Mouse (Mus musculus): ENCODE measurements around the gene Capg. TPM values are rescaled to one million over a fixed set of nuclear protein-coding genes. Genes with fewer than 3 reads are reported as not detected.

Gene Capg
- polyA plus RNA-seq, 1 experiment from 2014 or later: 8.6 TPM

GRCm38 (mm10) chr6:72550503-72551100 lies 6.4 kb downstream of the Capg start:
- no peak overlapping the region for H3K27ac ChIP-seq (replicated peaks; ENCODE audit: low read depth, low read length)
- WGBS: 88% methylated on average over 10 of the region's 10 CpGs
- no peak for DNase-seq

GRCm38 (mm10) chr6:72552171-72553078 lies 8.2 kb downstream of the Capg start:
- H3K27ac ChIP-seq (replicated peaks; ENCODE audit: low read depth, low read length): peak overlapping the region; percentile 64; the same call in 1 of the 2 replicates
- DNase-seq (peak; percentile 80), ATAC-seq (ENCODE audit: low FRiP score, low TSS enrichment) (peak; percentile 83)
- H3K27me3 ChIP-seq (ENCODE audit: control insufficient read depth, insufficient read depth, low read length): no peaks in the 10 kb centered on the region
- peak overlapping the region; percentile 55 for H3K9ac ChIP-seq (replicated peaks; ENCODE audit: low read length)
- no peaks in the 10 kb centered on the region for H3K36me3 ChIP-seq (ENCODE audit: control insufficient read depth, insufficient read depth, low read length)
- peak overlapping the region; percentile 75 for H3K4me2 ChIP-seq (ENCODE audit: low read length)
- H3K9me3 ChIP-seq (ENCODE audit: control insufficient read depth, low read length): no peaks in the 10 kb centered on the region
- H3K4me3 ChIP-seq (replicated peaks; ENCODE audit: low read depth, low read length): peak overlapping the region; percentile 38
- 17% methylated on average over 27 of the region's 27 CpGs for WGBS
- H3K4me1 ChIP-seq (ENCODE audit: control insufficient read depth, insufficient read depth, low read length): peaks cover 14% of the 10 kb centered on the region; the same call in 1 of the 2 replicates

More at GRCm38 (mm10) chr6:72550503-72551100, 6.4 kb downstream of the Capg start:
- no peaks in the 10 kb centered on the region for H3K36me3 ChIP-seq (ENCODE audit: control insufficient read depth, insufficient read depth, low read length)
- no peak overlapping the region for H3K4me2 ChIP-seq (ENCODE audit: low read length)
- H3K9ac ChIP-seq (replicated peaks; ENCODE audit: low read length): no peak overlapping the region
- no peak overlapping the region for H3K4me3 ChIP-seq (replicated peaks; ENCODE audit: low read depth, low read length)
- no peaks in the 10 kb centered on the region for H3K9me3 ChIP-seq (ENCODE audit: control insufficient read depth, low read length)
- no peak for ATAC-seq (ENCODE audit: low FRiP score, low TSS enrichment)
- H3K27me3 ChIP-seq (ENCODE audit: control insufficient read depth, insufficient read depth, low read length): no peaks in the 10 kb centered on the region
- H3K4me1 ChIP-seq (ENCODE audit: control insufficient read depth, insufficient read depth, low read length): peaks cover 14% of the 10 kb centered on the region; the same call in 1 of the 2 replicates

- Histone ChIP-seq H3K9ac (replicated peaks; ENCODE audit: low read length) (peak overlapping the region; percentile 55), H3K27ac (replicated peaks; ENCODE audit: low read depth, low read length) (0 out of 2 replicates have a peak overlapping the region, but pooled peaks have one; percentile 64), H3K4me2 (ENCODE audit: low read length) (peak overlapping the region; percentile 75), H3K9me3 (ENCODE audit: control insufficient read depth, low read length) (no peaks in the 10 kb centered on the region), H3K4me1 (ENCODE audit: control insufficient read depth, insufficient read depth, low read length) (peaks cover 14% of the 10 kb centered on the region; the same call in 1 of the 2 replicates), H3K36me3 (ENCODE audit: control insufficient read depth, insufficient read depth, low read length) (no peaks in the 10 kb centered on the region), H3K27me3 (ENCODE audit: control insufficient read depth, insufficient read depth, low read length) (no peaks in the 10 kb centered on the region), H3K4me3 (replicated peaks; ENCODE audit: low read depth, low read length) (peak overlapping the region; percentile 38)
- ATAC-seq (ENCODE audit: low FRiP score, low TSS enrichment): no peak; the same call in 1 of the 2 replicates
- 18% methylated on average over 8 of the region's 8 CpGs for WGBS
- no peak for DNase-seq
Observed at GRCm38 (mm10) chr6:72553079-72553412, 8.9 kb downstream of the Capg start.

DNA sequence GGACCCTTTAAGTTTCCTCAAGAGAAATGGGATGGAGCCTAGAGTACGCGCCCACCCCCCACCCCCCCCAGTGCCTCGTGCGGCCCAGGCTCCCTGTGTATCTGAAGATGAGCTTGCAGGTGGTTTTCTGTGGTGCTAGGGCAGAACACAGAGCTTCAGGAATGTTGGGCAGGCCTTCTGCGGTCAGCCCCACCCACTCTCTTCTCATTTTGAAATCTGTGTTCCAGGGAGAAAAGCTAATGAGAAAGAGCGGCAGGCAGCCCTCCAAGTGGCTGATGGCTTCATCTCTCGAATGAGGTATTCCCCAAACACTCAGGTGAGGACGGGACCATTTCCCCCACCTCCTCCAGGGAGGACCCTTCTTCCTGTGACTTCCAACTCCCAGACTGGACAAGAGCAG lies 16.6 kb downstream of the Capg start:
- Histone ChIP-seq H3K9ac (replicated peaks; ENCODE audit: low read length) (no peak overlapping the region), H3K4me3 (replicated peaks; ENCODE audit: low read depth, low read length) (no peak overlapping the region), H3K4me1 (ENCODE audit: control insufficient read depth, insufficient read depth, low read length) (no peaks in the 10 kb centered on the region), H3K4me2 (ENCODE audit: low read length) (no peak overlapping the region), H3K9me3 (ENCODE audit: control insufficient read depth, low read length) (no peaks in the 10 kb centered on the region), H3K36me3 (ENCODE audit: control insufficient read depth, insufficient read depth, low read length) (no peaks in the 10 kb centered on the region), H3K27me3 (ENCODE audit: control insufficient read depth, insufficient read depth, low read length) (no peaks in the 10 kb centered on the region), H3K27ac (replicated peaks; ENCODE audit: low read depth, low read length) (no peak overlapping the region)
- no peak for ATAC-seq (ENCODE audit: low FRiP score, low TSS enrichment)
- DNase-seq: no peak
- 67% methylated on average over 8 of the region's 8 CpGs for WGBS

GRCm38 (mm10) chr6:72562486-72562885 lies 18.3 kb downstream of the Capg start:
- Histone ChIP-seq H3K36me3 (ENCODE audit: control insufficient read depth, insufficient read depth, low read length) (no peaks in the 10 kb centered on the region), H3K27me3 (ENCODE audit: control insufficient read depth, insufficient read depth, low read length) (no peaks in the 10 kb centered on the region), H3K4me1 (ENCODE audit: control insufficient read depth, insufficient read depth, low read length) (no peaks in the 10 kb centered on the region), H3K4me3 (replicated peaks; ENCODE audit: low read depth, low read length) (no peak overlapping the region), H3K9me3 (ENCODE audit: control insufficient read depth, low read length) (no peaks in the 10 kb centered on the region), H3K4me2 (ENCODE audit: low read length) (no peak overlapping the region), H3K9ac (replicated peaks; ENCODE audit: low read length) (no peak overlapping the region), H3K27ac (replicated peaks; ENCODE audit: low read depth, low read length) (no peak overlapping the region)
- DNase-seq: no peak
- WGBS: 49% methylated on average over 6 of the region's 6 CpGs
- ATAC-seq (ENCODE audit: low FRiP score, low TSS enrichment): no peak

GRCm38 (mm10) chr6:72562894-72563293 lies 18.7 kb downstream of the Capg start:
- H3K27ac ChIP-seq (replicated peaks; ENCODE audit: low read depth, low read length): no peak overlapping the region
- 70% methylated on average over 5 of the region's 5 CpGs for WGBS
- ATAC-seq (ENCODE audit: low FRiP score, low TSS enrichment): no peak
- H3K27me3 ChIP-seq (ENCODE audit: control insufficient read depth, insufficient read depth, low read length): no peaks in the 10 kb centered on the region
- H3K4me1 ChIP-seq (ENCODE audit: control insufficient read depth, insufficient read depth, low read length): no peaks in the 10 kb centered on the region
- no peak overlapping the region for H3K9ac ChIP-seq (replicated peaks; ENCODE audit: low read length)
- no peak overlapping the region for H3K4me3 ChIP-seq (replicated peaks; ENCODE audit: low read depth, low read length)
- DNase-seq: no peak
- H3K9me3 ChIP-seq (ENCODE audit: control insufficient read depth, low read length): no peaks in the 10 kb centered on the region
- no peak overlapping the region for H3K4me2 ChIP-seq (ENCODE audit: low read length)
- H3K36me3 ChIP-seq (ENCODE audit: control insufficient read depth, insufficient read depth, low read length): 0 out of 2 replicates have a peak, but pooled peaks cover under 1% of the 10 kb centered on the region

- H3K4me2 ChIP-seq (ENCODE audit: low read length): 0 out of 2 replicates have a peak overlapping the region, but pooled peaks have one; percentile 18
- H3K9ac ChIP-seq (replicated peaks; ENCODE audit: low read length): peak overlapping the region; percentile 13; the same call in 1 of the 2 replicates
- H3K9me3 ChIP-seq (ENCODE audit: control insufficient read depth, low read length): no peaks in the 10 kb centered on the region
- 71% methylated on average over 7 of the region's 7 CpGs for WGBS
- H3K36me3 ChIP-seq (ENCODE audit: control insufficient read depth, insufficient read depth, low read length): 0 out of 2 replicates have a peak, but pooled peaks cover 5% of the 10 kb centered on the region
- H3K4me1 ChIP-seq (ENCODE audit: control insufficient read depth, insufficient read depth, low read length): no peaks in the 10 kb centered on the region
- H3K4me3 ChIP-seq (replicated peaks; ENCODE audit: low read depth, low read length): no peak overlapping the region
- no peaks in the 10 kb centered on the region for H3K27me3 ChIP-seq (ENCODE audit: control insufficient read depth, insufficient read depth, low read length)
- H3K27ac ChIP-seq (replicated peaks; ENCODE audit: low read depth, low read length): no peak overlapping the region; the same call in 1 of the 2 replicates
- ATAC-seq (ENCODE audit: low FRiP score, low TSS enrichment) (no peak), DNase-seq (no peak)
Observed at GRCm38 (mm10) chr6:72565506-72565905, 21.3 kb downstream of the Capg start.

DNA sequence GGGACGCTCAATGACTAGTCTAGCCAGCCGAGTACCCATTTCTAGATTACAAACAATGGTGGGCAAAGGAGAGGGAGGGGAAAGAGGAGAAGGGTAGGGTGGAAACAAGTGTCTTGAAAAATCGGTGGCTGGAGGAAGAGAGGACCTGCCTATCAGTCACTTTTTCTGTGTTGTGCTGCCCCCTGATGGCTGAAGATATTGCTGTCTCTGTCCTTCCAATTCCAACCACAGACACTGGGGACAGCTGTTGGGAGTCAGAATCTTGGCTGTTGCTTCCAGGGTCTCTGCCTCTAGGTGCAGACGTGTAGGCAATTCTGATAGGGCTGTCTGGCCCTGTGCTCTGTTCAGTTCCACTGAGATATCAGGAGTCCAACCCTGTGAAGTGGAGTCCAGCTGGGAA lies 21.9 kb downstream of the Capg start:
- no peak overlapping the region; the same call in 1 of the 2 replicates for H3K27ac ChIP-seq (replicated peaks; ENCODE audit: low read depth, low read length)

More for the DNA sequence above, 21.9 kb downstream of the Capg start:
- H3K27me3 ChIP-seq (ENCODE audit: control insufficient read depth, insufficient read depth, low read length): no peaks in the 10 kb centered on the region
- no peak overlapping the region for H3K4me3 ChIP-seq (replicated peaks; ENCODE audit: low read depth, low read length)
- H3K9ac ChIP-seq (replicated peaks; ENCODE audit: low read length): peak overlapping the region; percentile 13; the same call in 1 of the 2 replicates
- H3K36me3 ChIP-seq (ENCODE audit: control insufficient read depth, insufficient read depth, low read length): 0 out of 2 replicates have a peak, but pooled peaks cover 5% of the 10 kb centered on the region
- 1% methylated on average over 4 of the region's 4 CpGs for WGBS
- DNase-seq (peak; percentile 92), ATAC-seq (ENCODE audit: low FRiP score, low TSS enrichment) (peak; percentile 83)
- H3K4me2 ChIP-seq (ENCODE audit: low read length): 0 out of 2 replicates have a peak overlapping the region, but pooled peaks have one; percentile 18
- H3K4me1 ChIP-seq (ENCODE audit: control insufficient read depth, insufficient read depth, low read length): no peaks in the 10 kb centered on the region
- H3K9me3 ChIP-seq (ENCODE audit: control insufficient read depth, low read length): no peaks in the 10 kb centered on the region

Measured in midbrain, embryonic 14.5 days (tissue).